Mouse (Mus musculus): ENCODE results near the gene Tmem178b.

DNA sequence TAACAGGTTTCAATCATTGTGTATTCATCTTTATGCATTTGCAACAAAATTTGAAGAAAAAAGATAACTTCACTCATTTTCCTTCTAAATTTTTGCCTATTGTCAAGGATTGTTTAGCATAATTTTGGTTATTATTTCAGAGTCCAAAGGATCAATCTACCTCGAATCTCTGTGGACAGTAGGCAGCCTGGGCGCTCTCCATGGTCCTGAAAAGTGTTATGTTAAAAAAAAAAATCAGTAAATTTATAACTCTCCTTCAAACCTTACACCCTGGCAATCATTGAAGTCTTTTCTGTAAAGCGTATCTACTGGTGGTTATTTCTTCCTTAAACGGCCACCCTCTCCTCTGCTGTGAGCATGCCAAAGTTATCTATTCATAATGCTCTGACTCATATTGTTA, 26.2 kb downstream of the Tmem178b start:
- TF ChIP-seq POLR2A (IDR thresholded peaks at IDR 0.05; ENCODE audit: low read depth, low read length) (no peak), CTCF (IDR thresholded peaks at IDR 0.05; ENCODE audit: borderline replicate concordance, insufficient read depth, low read length) (no peak)

Data from embryonic fibroblast, embryonic 13.5 days (primary cell).